Mouse (Mus musculus): ENCODE measurements around the gene Usp24. TPM values are rescaled to one million over a fixed set of nuclear protein-coding genes. Genes with fewer than 3 reads are reported as not detected.

Usp24 gene
- polyA plus RNA-seq, 1 experiment from 2014 or later, result 15.1 TPM

DNA sequence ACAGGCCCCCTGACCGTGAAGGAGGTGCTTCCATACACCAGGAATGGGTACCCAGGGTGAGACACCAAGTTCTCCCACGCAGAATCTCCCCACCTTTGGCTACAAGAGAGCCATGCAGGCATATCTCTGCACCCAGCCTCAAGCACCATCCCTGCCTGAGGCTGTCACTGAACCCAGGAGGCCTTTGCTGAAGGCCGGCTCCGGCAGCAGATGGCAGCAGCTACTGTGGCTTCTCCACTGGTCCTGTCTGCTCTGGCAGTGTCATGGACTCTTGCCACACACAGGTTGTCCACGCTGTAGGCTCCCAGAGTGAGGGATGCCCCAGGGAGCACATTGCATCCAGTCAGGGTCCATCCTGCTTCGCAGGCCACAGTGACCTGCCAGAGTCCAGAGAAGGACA lies 127.2 kb downstream of the Usp24 start:
- Histone ChIP-seq H3K27me3 (replicated peaks; ENCODE audit: control insufficient read depth, insufficient read depth, low read length) (no peaks in the 10 kb centered on the region), H3K27ac (ENCODE audit: low read depth, low read length) (no peak overlapping the region), H3K4me1 (replicated peaks; ENCODE audit: control insufficient read depth, insufficient read depth, low read length) (no peaks in the 10 kb centered on the region), H3K4me2 (no peak overlapping the region), H3K9ac (ENCODE audit: low read depth, low read length) (no peak overlapping the region), H3K4me3 (ENCODE audit: low read depth, low read length) (no peak overlapping the region), H3K36me3 (ENCODE audit: control insufficient read depth, insufficient read depth, low read length) (peaks cover 22% of the 10 kb centered on the region), H3K9me3 (ENCODE audit: control insufficient read depth, low read length) (no peaks in the 10 kb centered on the region)
- DNase-seq (ENCODE audit: low spot score) (no peak), ATAC-seq (replicated peaks; ENCODE audit: low FRiP score) (no peak)
- 78% methylated on average over 6 of the region's 6 CpGs for WGBS

DNA sequence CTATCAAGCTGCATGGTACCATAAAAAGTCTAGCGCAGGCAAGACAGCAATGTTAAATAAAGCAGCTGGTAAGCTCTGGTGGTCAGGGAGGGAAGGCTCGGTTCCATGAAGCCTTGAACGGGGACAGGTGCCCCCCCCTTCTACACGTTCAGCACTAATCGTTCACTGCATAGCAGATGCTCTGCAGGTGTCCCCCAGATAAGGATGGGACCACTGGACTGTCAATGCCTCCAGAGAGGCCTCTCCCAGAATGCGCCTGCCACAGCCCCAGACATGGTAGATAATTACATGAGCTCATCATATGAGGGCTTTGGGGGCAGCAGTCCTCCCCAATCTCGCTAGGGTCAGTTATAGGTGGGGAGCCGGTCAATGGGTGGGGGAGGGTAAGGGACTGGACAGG lies 133.3 kb downstream of the Usp24 start:
- no peak overlapping the region for H3K4me3 ChIP-seq (ENCODE audit: low read depth, low read length)
- 60% methylated on average over 8 of the region's 8 CpGs for WGBS
- H3K4me1 ChIP-seq (replicated peaks; ENCODE audit: control insufficient read depth, insufficient read depth, low read length), result peaks cover 7% of the 10 kb centered on the region
- H3K27ac ChIP-seq (ENCODE audit: low read depth, low read length), result peak overlapping the region; percentile 5; the same call in 1 of the 2 replicates
- no peaks in the 10 kb centered on the region for H3K27me3 ChIP-seq (replicated peaks; ENCODE audit: control insufficient read depth, insufficient read depth, low read length)
- DNase-seq (ENCODE audit: low spot score), result no peak
- H3K9me3 ChIP-seq (ENCODE audit: control insufficient read depth, low read length), result no peaks in the 10 kb centered on the region
- peak overlapping the region; percentile 24 for H3K4me2 ChIP-seq
- no peaks in the 10 kb centered on the region for H3K36me3 ChIP-seq (ENCODE audit: control insufficient read depth, insufficient read depth, low read length)
- peak; percentile 93 for ATAC-seq (replicated peaks; ENCODE audit: low FRiP score)
- H3K9ac ChIP-seq (ENCODE audit: low read depth, low read length), result no peak overlapping the region; the same call in 1 of the 2 replicates

DNA sequence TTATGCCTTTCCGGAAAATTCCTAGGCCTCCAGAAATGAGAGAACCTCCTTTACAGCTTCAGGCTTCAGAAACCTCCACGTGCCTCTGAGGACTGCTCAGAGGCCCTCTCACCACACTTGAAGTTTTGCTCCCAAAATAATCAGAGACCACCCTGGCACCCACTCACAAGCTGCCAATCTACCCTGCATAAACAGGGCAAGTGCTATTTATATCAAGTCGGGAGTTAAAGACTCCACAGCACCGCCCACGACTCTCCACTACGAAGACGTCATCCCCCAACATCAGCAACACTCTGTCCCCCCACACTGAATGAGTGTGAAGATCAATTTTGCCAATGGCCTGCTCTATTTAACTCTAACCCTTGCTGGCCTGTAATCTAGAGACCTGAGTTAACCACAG lies 136.4 kb downstream of the Usp24 start:
- ATAC-seq (replicated peaks; ENCODE audit: low FRiP score), result no peak
- no peak overlapping the region for H3K4me2 ChIP-seq
- no peaks in the 10 kb centered on the region for H3K36me3 ChIP-seq (ENCODE audit: control insufficient read depth, insufficient read depth, low read length)
- WGBS, result 76% methylated on average over 7 of the region's 7 CpGs
- H3K27ac ChIP-seq (ENCODE audit: low read depth, low read length), result no peak overlapping the region
- peaks cover 7% of the 10 kb centered on the region for H3K4me1 ChIP-seq (replicated peaks; ENCODE audit: control insufficient read depth, insufficient read depth, low read length)
- DNase-seq (ENCODE audit: low spot score), result no peak
- H3K27me3 ChIP-seq (replicated peaks; ENCODE audit: control insufficient read depth, insufficient read depth, low read length), result no peaks in the 10 kb centered on the region
- no peak overlapping the region for H3K4me3 ChIP-seq (ENCODE audit: low read depth, low read length)
- H3K9me3 ChIP-seq (ENCODE audit: control insufficient read depth, low read length), result no peaks in the 10 kb centered on the region
- no peak overlapping the region for H3K9ac ChIP-seq (ENCODE audit: low read depth, low read length)

DNA sequence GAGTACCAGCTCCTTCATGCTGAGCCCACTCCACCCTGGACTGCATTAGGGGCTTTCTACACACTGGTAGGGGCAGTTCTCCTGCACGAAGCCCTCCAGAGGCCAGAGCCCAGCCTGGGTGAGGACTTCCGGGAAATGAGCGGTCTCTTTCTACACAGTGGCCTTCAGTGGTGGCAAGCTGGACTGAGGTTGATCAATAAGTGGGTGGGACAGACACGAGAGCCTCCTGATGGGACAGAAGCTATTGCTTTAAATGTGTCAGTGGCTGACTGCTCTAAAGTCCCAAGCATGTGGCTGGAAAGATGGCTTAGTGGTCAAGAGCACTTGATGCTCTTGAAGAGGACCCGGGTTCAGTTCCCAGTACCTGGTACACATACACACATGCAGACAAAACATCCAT lies 137.1 kb downstream of the Usp24 start:
- H3K4me3 ChIP-seq (ENCODE audit: low read depth, low read length), result no peak overlapping the region
- H3K27ac ChIP-seq (ENCODE audit: low read depth, low read length), result no peak overlapping the region
- H3K4me1 ChIP-seq (replicated peaks; ENCODE audit: control insufficient read depth, insufficient read depth, low read length), result peaks cover 7% of the 10 kb centered on the region
- H3K4me2 ChIP-seq, result no peak overlapping the region
- H3K9ac ChIP-seq (ENCODE audit: low read depth, low read length), result no peak overlapping the region
- 74% methylated on average over 5 of the region's 5 CpGs for WGBS
- no peaks in the 10 kb centered on the region for H3K9me3 ChIP-seq (ENCODE audit: control insufficient read depth, low read length)
- ATAC-seq (replicated peaks; ENCODE audit: low FRiP score), result no peak
- H3K36me3 ChIP-seq (ENCODE audit: control insufficient read depth, insufficient read depth, low read length), result no peaks in the 10 kb centered on the region
- no peaks in the 10 kb centered on the region for H3K27me3 ChIP-seq (replicated peaks; ENCODE audit: control insufficient read depth, insufficient read depth, low read length)
- no peak for DNase-seq (ENCODE audit: low spot score)

DNA sequence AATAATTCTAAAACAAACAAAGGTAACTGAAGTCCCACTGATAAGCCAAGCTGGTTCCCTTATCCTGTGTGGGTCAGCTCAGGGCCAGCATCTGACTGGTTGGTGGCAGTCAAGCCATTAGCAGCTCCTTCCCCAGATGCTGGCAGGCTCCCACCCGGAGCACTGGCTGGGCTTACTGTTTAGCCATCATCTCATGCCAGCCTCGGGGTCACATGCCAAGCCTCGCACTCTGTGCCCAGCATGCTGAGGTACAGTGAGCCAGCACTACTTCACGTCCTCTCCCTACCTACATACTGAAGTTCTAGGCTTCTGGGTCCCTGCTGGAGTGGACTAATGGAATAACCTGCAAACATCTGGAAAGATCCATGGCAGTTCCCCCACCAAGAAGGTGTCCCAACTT lies 137.5 kb downstream of the Usp24 start:
- no peak for ATAC-seq (replicated peaks; ENCODE audit: low FRiP score)
- WGBS, result 67% methylated on average over 4 of the region's 4 CpGs

DNA sequence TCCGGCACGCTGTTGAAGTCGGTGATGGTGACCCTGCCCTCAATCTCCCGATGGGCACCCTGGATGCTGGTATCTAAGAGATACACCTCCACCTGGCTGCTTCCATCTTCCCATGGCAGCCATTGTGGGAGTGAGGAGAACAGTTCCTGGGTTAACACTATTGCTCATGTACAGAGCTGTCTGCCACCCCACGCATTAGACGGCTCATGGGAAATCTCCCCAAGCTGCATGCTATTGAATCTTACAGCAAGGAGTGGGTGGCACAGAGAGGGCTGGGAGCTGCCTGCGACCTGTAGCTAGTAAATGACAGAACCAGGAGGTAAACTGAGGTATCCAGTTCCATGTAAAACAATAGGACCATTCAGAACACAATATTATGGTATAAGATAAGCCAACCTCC lies 138.5 kb downstream of the Usp24 start:
- no peak overlapping the region for H3K27ac ChIP-seq (ENCODE audit: low read depth, low read length)
- DNase-seq (ENCODE audit: low spot score) (no peak), ATAC-seq (replicated peaks; ENCODE audit: low FRiP score) (no peak)
- H3K9ac ChIP-seq (ENCODE audit: low read depth, low read length), result no peak overlapping the region
- H3K9me3 ChIP-seq (ENCODE audit: control insufficient read depth, low read length), result no peaks in the 10 kb centered on the region
- 83% methylated on average over 7 of the region's 7 CpGs for WGBS
- H3K27me3 ChIP-seq (replicated peaks; ENCODE audit: control insufficient read depth, insufficient read depth, low read length), result no peaks in the 10 kb centered on the region
- H3K4me3 ChIP-seq (ENCODE audit: low read depth, low read length), result no peak overlapping the region
- H3K4me2 ChIP-seq, result no peak overlapping the region
- H3K4me1 ChIP-seq (replicated peaks; ENCODE audit: control insufficient read depth, insufficient read depth, low read length), result peaks cover 6% of the 10 kb centered on the region
- no peaks in the 10 kb centered on the region for H3K36me3 ChIP-seq (ENCODE audit: control insufficient read depth, insufficient read depth, low read length)

More for the DNA sequence above, 137.5 kb downstream of the Usp24 start:
- H3K4me2 ChIP-seq, result no peak overlapping the region
- no peaks in the 10 kb centered on the region for H3K36me3 ChIP-seq (ENCODE audit: control insufficient read depth, insufficient read depth, low read length)
- no peak overlapping the region for H3K27ac ChIP-seq (ENCODE audit: low read depth, low read length)
- no peaks in the 10 kb centered on the region for H3K27me3 ChIP-seq (replicated peaks; ENCODE audit: control insufficient read depth, insufficient read depth, low read length)
- no peak for DNase-seq (ENCODE audit: low spot score)
- no peak overlapping the region for H3K4me3 ChIP-seq (ENCODE audit: low read depth, low read length)
- no peak overlapping the region for H3K9ac ChIP-seq (ENCODE audit: low read depth, low read length)
- H3K4me1 ChIP-seq (replicated peaks; ENCODE audit: control insufficient read depth, insufficient read depth, low read length), result peaks cover 7% of the 10 kb centered on the region
- H3K9me3 ChIP-seq (ENCODE audit: control insufficient read depth, low read length), result no peaks in the 10 kb centered on the region

DNA sequence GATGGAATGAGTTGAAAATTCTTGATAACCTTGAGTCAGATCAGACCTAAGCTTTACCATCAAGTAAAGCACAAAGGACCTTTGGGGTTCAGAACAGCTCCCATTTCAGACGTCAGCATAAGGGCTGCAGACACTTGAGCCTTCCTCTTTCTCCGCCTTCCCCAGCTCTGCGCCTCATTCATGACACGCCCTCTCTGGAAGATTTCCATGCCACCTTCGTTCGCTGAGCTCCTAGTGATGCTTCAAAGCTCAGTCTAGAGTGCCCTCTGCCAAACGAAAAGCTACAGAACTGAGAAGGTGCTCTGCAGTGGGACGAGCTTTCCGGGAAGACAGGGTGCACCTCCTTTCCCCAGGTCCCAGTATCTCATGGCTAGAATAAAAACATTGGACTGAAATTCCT lies 146.0 kb downstream of the Usp24 start:
- H3K4me3 ChIP-seq (ENCODE audit: low read depth, low read length), result peak overlapping the region; percentile 51; the same call in 1 of the 2 replicates
- peak overlapping the region; percentile 51 for H3K4me2 ChIP-seq
- 65% methylated on average over 9 of the region's 9 CpGs for WGBS

DNA sequence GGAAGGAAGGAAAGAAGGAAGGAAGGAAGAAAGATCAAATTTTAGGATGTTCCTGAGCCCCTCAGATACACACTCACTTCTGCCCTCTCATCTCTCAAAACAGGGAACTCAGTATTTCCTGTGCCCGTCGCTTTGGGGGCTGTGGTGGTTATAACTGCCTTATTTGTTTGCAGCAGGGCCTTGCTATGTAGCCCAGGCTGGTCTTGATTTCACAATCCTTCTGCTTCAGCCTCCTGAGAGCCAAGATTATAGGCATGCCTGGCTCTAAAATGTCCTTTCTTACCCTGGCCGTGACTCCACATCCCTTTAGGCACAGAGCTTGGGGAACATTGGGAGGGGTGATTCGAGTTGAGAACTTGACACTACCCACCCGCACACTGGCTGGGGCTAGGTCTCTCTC lies 146.5 kb downstream of the Usp24 start:
- Histone ChIP-seq H3K4me2 (peak overlapping the region; percentile 51), H3K9ac (ENCODE audit: low read depth, low read length) (no peak overlapping the region), H3K27me3 (replicated peaks; ENCODE audit: control insufficient read depth, insufficient read depth, low read length) (peaks cover 33% of the 10 kb centered on the region), H3K9me3 (ENCODE audit: control insufficient read depth, low read length) (no peaks in the 10 kb centered on the region), H3K4me3 (ENCODE audit: low read depth, low read length) (peak overlapping the region; percentile 51), H3K36me3 (ENCODE audit: control insufficient read depth, insufficient read depth, low read length) (no peaks in the 10 kb centered on the region), H3K27ac (ENCODE audit: low read depth, low read length) (no peak overlapping the region), H3K4me1 (replicated peaks; ENCODE audit: control insufficient read depth, insufficient read depth, low read length) (no peaks in the 10 kb centered on the region)
- 50% methylated on average over 5 of the region's 5 CpGs for WGBS
- ATAC-seq (replicated peaks; ENCODE audit: low FRiP score), result no peak
- DNase-seq (ENCODE audit: low spot score), result no peak

More for the DNA sequence above, 146.0 kb downstream of the Usp24 start:
- Histone ChIP-seq H3K4me1 (replicated peaks; ENCODE audit: control insufficient read depth, insufficient read depth, low read length) (no peaks in the 10 kb centered on the region), H3K36me3 (ENCODE audit: control insufficient read depth, insufficient read depth, low read length) (no peaks in the 10 kb centered on the region), H3K9ac (ENCODE audit: low read depth, low read length) (0 out of 2 replicates have a peak overlapping the region, but pooled peaks have one; percentile 3), H3K27me3 (replicated peaks; ENCODE audit: control insufficient read depth, insufficient read depth, low read length) (peaks cover 33% of the 10 kb centered on the region), H3K27ac (ENCODE audit: low read depth, low read length) (no peak overlapping the region), H3K9me3 (ENCODE audit: control insufficient read depth, low read length) (no peaks in the 10 kb centered on the region)
- ATAC-seq (replicated peaks; ENCODE audit: low FRiP score) (no peak), DNase-seq (ENCODE audit: low spot score) (no peak)

DNA sequence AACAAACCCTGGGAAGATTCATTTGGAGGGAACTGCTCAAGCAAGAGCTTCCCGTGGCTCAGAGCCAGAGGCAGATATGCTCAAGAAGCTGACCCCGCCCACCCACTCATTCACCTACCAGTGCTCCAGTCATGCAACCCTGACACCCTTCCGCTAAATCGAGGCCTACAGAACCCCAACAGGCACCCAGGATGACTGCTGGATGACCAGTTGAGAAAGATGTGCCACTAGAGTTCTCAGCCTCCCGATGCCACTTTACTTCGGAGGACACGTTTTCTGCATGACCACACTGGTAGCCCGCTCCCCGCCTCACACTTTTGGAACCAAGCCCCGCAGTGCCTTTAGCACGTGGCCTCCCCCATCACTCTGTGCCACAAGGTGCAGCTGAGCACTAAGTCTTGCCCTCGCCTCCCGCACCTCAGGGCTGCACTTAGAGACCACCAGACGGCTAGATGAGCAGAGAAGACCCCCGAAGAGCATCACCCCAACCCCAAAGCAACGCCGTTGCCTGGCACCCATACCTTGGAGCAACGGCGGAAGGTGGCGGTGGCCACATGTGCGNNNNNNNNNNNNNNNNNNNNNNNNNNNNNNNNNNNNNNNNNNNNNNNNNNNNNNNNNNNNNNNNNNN lies 147.3 kb downstream of the Usp24 start:
- H3K4me2 ChIP-seq, result peak overlapping the region; percentile 52
- H3K27me3 ChIP-seq (replicated peaks; ENCODE audit: control insufficient read depth, insufficient read depth, low read length), result peaks cover 33% of the 10 kb centered on the region
- peak overlapping the region; percentile 51 for H3K4me3 ChIP-seq (ENCODE audit: low read depth, low read length)
- H3K36me3 ChIP-seq (ENCODE audit: control insufficient read depth, insufficient read depth, low read length), result no peaks in the 10 kb centered on the region
- DNase-seq (ENCODE audit: low spot score) (no peak), ATAC-seq (replicated peaks; ENCODE audit: low FRiP score) (no peak)
- H3K4me1 ChIP-seq (replicated peaks; ENCODE audit: control insufficient read depth, insufficient read depth, low read length), result no peaks in the 10 kb centered on the region
- H3K27ac ChIP-seq (ENCODE audit: low read depth, low read length), result no peak overlapping the region
- no peaks in the 10 kb centered on the region for H3K9me3 ChIP-seq (ENCODE audit: control insufficient read depth, low read length)
- H3K9ac ChIP-seq (ENCODE audit: low read depth, low read length), result peak overlapping the region; percentile 49
- WGBS, result 27% methylated on average over 21 of the region's 21 CpGs
